14 mouse cellular contexts compared by ENCODE assay signal in genomic region chr6:52229558-52230416, GRCm38 (mm10). TPM values are rescaled to one million over a fixed set of nuclear protein-coding genes. Genes with fewer than 3 reads are reported as not detected.
A peak's percentile ranks its signal among the peaks of the same experiment; 100 is the strongest.
DNase-seq lines count a peak whose midpoint lies in the region; ATAC-seq and TF ChIP-seq lines count a peak whose summit lies in the region.
"Had no signal": no experiment of that assay in that cellular context is flagged by ENCODE, and none has a peak within 500 bp of the region (broad histone marks: within the 10 kb centered on the region; RNA-seq: fewer than 3 reads in every experiment).

No protein-coding gene starts in this region.

- no peaks in the 10 kb centered on the region for H3K4me1 ChIP-seq in lung, embryonic 14.5 days (ENCODE audit: insufficient read depth)
- H3K4me1 ChIP-seq in liver, embryonic 13.5 days (replicated peaks): no peaks in the 10 kb centered on the region
- H3K4me1 ChIP-seq: embryonic facial prominence, embryonic 12.5 days; midbrain, embryonic 13.5 days had no signal

- peak overlapping the region; percentile 6; the same call in 1 of the 2 replicates for H3K4me3 ChIP-seq in lung, embryonic 14.5 days (ENCODE audit: low read depth, low read length)
- 0 out of 2 replicates have a peak overlapping the region, but pooled peaks have one; percentile 10 for H3K4me3 ChIP-seq in liver, embryonic 13.5 days (replicated peaks)
- H3K4me3 ChIP-seq: embryonic facial prominence, embryonic 12.5 days; midbrain, embryonic 13.5 days had no signal

- no peak for ATAC-seq in lung, embryonic 14.5 days (ENCODE audit: insufficient read depth)
- ATAC-seq in liver, embryonic 13.5 days (ENCODE audit: low read depth): no peak
- ATAC-seq in erythroid progenitor cell, adult 5-6 weeks (replicated peaks; ENCODE audit: low FRiP score, poor library complexity, severe bottlenecking): no peak
- ATAC-seq: hindbrain, embryonic 16.5 days; midbrain, embryonic 13.5 days had no signal

- H3K9ac ChIP-seq in lung, embryonic 14.5 days: no peak overlapping the region
- H3K9ac ChIP-seq in liver, embryonic 13.5 days: no peak overlapping the region
- H3K9ac ChIP-seq: embryonic facial prominence, embryonic 12.5 days; midbrain, embryonic 13.5 days had no signal

- H3K27me3 ChIP-seq in lung, embryonic 14.5 days (ENCODE audit: insufficient read depth, low read length): peaks cover 99% of the 10 kb centered on the region
- H3K27me3 ChIP-seq in liver, embryonic 13.5 days: peaks cover 98% of the 10 kb centered on the region

- no peak for DNase-seq in lung, embryonic 14.5 days
- DNase-seq in lung, postnatal 10 days: no peak
- peak; percentile 57 for DNase-seq in R1 (ENCODE audit: low read depth, low spot score)
- peak; percentile 83 to 86 for DNase-seq in kidney, adult 8-10 months
- DNase-seq in liver, embryonic 13.5 days: no peak
- DNase-seq in left cerebral cortex, postnatal 4 days: no peak
- DNase-seq in T-cell, adult 2 months (ENCODE audit: low spot score): no peak
- DNase-seq: right cerebral cortex, adult 18-20 months; thymus, postnatal 36 days had no signal

- intact Hi-C loops in left cerebral cortex, postnatal 4 days (cut with DNase I): no loop called here

- TF ChIP-seq CTCF in lung, embryonic 14.5 days (IDR thresholded peaks at IDR 0.05; ENCODE audit: low read depth): no peak

- H3K9me3 ChIP-seq in lung, embryonic 14.5 days (ENCODE audit: low read depth, low read length): no peaks in the 10 kb centered on the region
- no peaks in the 10 kb centered on the region for H3K9me3 ChIP-seq in liver, embryonic 13.5 days (replicated peaks)
- H3K9me3 ChIP-seq: embryonic facial prominence, embryonic 12.5 days; midbrain, embryonic 13.5 days had no signal

- no peak overlapping the region for H3K27ac ChIP-seq in lung, embryonic 14.5 days (ENCODE audit: low read depth)
- no peak overlapping the region for H3K27ac ChIP-seq in liver, embryonic 13.5 days
- H3K27ac ChIP-seq: embryonic facial prominence, embryonic 12.5 days; midbrain, embryonic 13.5 days had no signal

- no peak overlapping the region; the same call in 1 of the 2 replicates for H3K4me2 ChIP-seq in lung, embryonic 14.5 days
- no peak overlapping the region for H3K4me2 ChIP-seq in liver, embryonic 13.5 days
- H3K4me2 ChIP-seq: embryonic facial prominence, embryonic 12.5 days; midbrain, embryonic 13.5 days had no signal

- 2% methylated on average over 44 of the region's 44 CpGs for WGBS in lung, embryonic 14.5 days
- WGBS in liver, embryonic 13.5 days (ENCODE audit: insufficient replicate concordance): 2% methylated on average over 42 of the region's 44 CpGs

- H3K36me3 ChIP-seq in lung, embryonic 14.5 days (ENCODE audit: insufficient read depth): no peaks in the 10 kb centered on the region
- H3K36me3 ChIP-seq in liver, embryonic 13.5 days: no peaks in the 10 kb centered on the region
- H3K36me3 ChIP-seq: embryonic facial prominence, embryonic 12.5 days; midbrain, embryonic 13.5 days had no signal

RNA-seq across cellular contexts. Expression of gene Hoxa9, which starts 1.1 kb away (rescaled TPM):
- polyA plus RNA-seq in lung, embryonic 14.5 days (2014; fragmentation: Nextera tagmentation; extraction: Ambion mirVana): 0.19 TPM in 1 of 2 replicates, not detected in the other
- 0.44 and 0.89 TPM in 2 replicates for polyA plus RNA-seq in liver, embryonic 13.5 days (2015; fragmentation: Nextera tagmentation; extraction: Ambion mirVana)
- total RNA-seq in erythroid progenitor cell, adult 5-6 weeks (2015; ENCODE audit: low replicate concordance): 0.36 and 0.84 TPM in 2 replicates
- 4.5 TPM in 1 of 2 replicates, not detected in the other for total RNA-seq in erythroid progenitor cell, adult 5-6 weeks (2017; ENCODE audit: low replicate concordance)
- not detected for total RNA-seq in left cerebral cortex, postnatal 4 days (2021)
- total RNA-seq: left cerebral cortex, postnatal 36 days had no signal
- polyA plus RNA-seq: embryonic facial prominence, embryonic 12.5 days; midbrain, embryonic 13.5 days had no signal

RNA-seq across cellular contexts. Expression of gene Hoxa7, which starts 8.1 kb away (rescaled TPM):
- polyA plus RNA-seq in lung, embryonic 14.5 days (2014; fragmentation: Nextera tagmentation; extraction: Ambion mirVana): 5.8 and 7.4 TPM in 2 replicates
- 0.52 and 0.59 TPM in 2 replicates for polyA plus RNA-seq in liver, embryonic 13.5 days (2015; fragmentation: Nextera tagmentation; extraction: Ambion mirVana)
- total RNA-seq in erythroid progenitor cell, adult 5-6 weeks (2015; ENCODE audit: low replicate concordance): 1.1 and 8.4 TPM in 2 replicates
- total RNA-seq in erythroid progenitor cell, adult 5-6 weeks (2017; ENCODE audit: low replicate concordance): 1.3 and 3.8 TPM in 2 replicates
- not detected for total RNA-seq in left cerebral cortex, postnatal 4 days (2021)
- total RNA-seq: left cerebral cortex, postnatal 36 days had no signal
- polyA plus RNA-seq: midbrain, embryonic 13.5 days had no signal

RNA-seq across cellular contexts. Expression of gene Hoxa10, which starts 10.9 kb away (rescaled TPM):
- polyA plus RNA-seq in lung, embryonic 14.5 days (2014; fragmentation: Nextera tagmentation; extraction: Ambion mirVana): not detected in 2 replicates
- 0.14 and 0.15 TPM in 2 replicates for polyA plus RNA-seq in liver, embryonic 13.5 days (2015; fragmentation: Nextera tagmentation; extraction: Ambion mirVana)
- total RNA-seq in erythroid progenitor cell, adult 5-6 weeks (2015; ENCODE audit: low replicate concordance): not detected in 2 replicates
- total RNA-seq in erythroid progenitor cell, adult 5-6 weeks (2017; ENCODE audit: low replicate concordance): 0.15 TPM in 1 of 2 replicates, not detected in the other
- not detected for total RNA-seq in left cerebral cortex, postnatal 4 days (2021)
- total RNA-seq: left cerebral cortex, postnatal 36 days had no signal
- polyA plus RNA-seq: hindbrain, embryonic 16.5 days; midbrain, embryonic 13.5 days had no signal

RNA-seq across cellular contexts. Expression of gene Hoxa11, which starts 15.8 kb away (rescaled TPM):
- polyA plus RNA-seq in lung, embryonic 14.5 days (2014; fragmentation: Nextera tagmentation; extraction: Ambion mirVana): not detected in 2 replicates
- not detected in 2 replicates for polyA plus RNA-seq in liver, embryonic 13.5 days (2015; fragmentation: Nextera tagmentation; extraction: Ambion mirVana)
- total RNA-seq in erythroid progenitor cell, adult 5-6 weeks (2015; ENCODE audit: low replicate concordance): not detected in 2 replicates
- total RNA-seq in erythroid progenitor cell, adult 5-6 weeks (2017; ENCODE audit: low replicate concordance): not detected in 2 replicates
- not detected for total RNA-seq in left cerebral cortex, postnatal 4 days (2021)
- total RNA-seq: left cerebral cortex, postnatal 36 days had no signal
- polyA plus RNA-seq: hindbrain, embryonic 16.5 days; midbrain, embryonic 13.5 days had no signal

RNA-seq across cellular contexts. Expression of gene Gm28308, which starts 16.6 kb away (rescaled TPM):
- polyA plus RNA-seq in lung, embryonic 14.5 days (2014; fragmentation: Nextera tagmentation; extraction: Ambion mirVana): not detected in 2 replicates
- polyA plus RNA-seq in liver, embryonic 13.5 days (2015; fragmentation: Nextera tagmentation; extraction: Ambion mirVana): not detected in 2 replicates
- not detected in 2 replicates for total RNA-seq in erythroid progenitor cell, adult 5-6 weeks (2015; ENCODE audit: low replicate concordance)
- not detected in 2 replicates for total RNA-seq in erythroid progenitor cell, adult 5-6 weeks (2017; ENCODE audit: low replicate concordance)
- not detected for total RNA-seq in left cerebral cortex, postnatal 4 days (2021)
- total RNA-seq: left cerebral cortex, postnatal 36 days had no signal
- polyA plus RNA-seq: embryonic facial prominence, embryonic 12.5 days; hindbrain, embryonic 16.5 days; midbrain, embryonic 13.5 days had no signal

Comparison
In these comparisons a context has a peak if more than half of its experiments do, and no peak if none do; other contexts are left out.
1. DNase-seq: peak in R1 (single experiment) and kidney, adult 8-10 months (2 of 2); none in lung, embryonic 14.5 days (single experiment), lung, postnatal 10 days (single experiment), liver, embryonic 13.5 days (single experiment), left cerebral cortex, postnatal 4 days (single experiment) and T-cell, adult 2 months (single experiment).